Mouse (Mus musculus) adrenal gland, postnatal 25 days (tissue): ENCODE results near the gene Acacb. TPM values are rescaled to one million over a fixed set of nuclear protein-coding genes. Genes with fewer than 3 reads are reported as not detected.

ENCODE experiments used
- DNase-seq: peaks from one replicate; pipeline ENCODE4 v3.0.0; 2021; ENCODE audit warnings: mixed read lengths
- long read RNA-seq: library from polyadenylated mRNA; stranded (forward); transcript quantifications from one replicate; pipeline ENCODE4 v2.0.0, GENCODE M21; 2021
- total RNA-seq: library from RNA; stranded (reverse); gene quantifications from 2 replicates; pipeline ENCODE4 v1.2.3, GENCODE M21; 2021

Gene Acacb
- total RNA-seq, result 99.4 and 114 TPM in 2 replicates
- long read RNA-seq, partial matches to known transcripts, result 64 of 71 reads
- long read RNA-seq, other reads (novel, unspliced or antisense), result 7 of 71 reads

- DNase-seq, result no peak
Measured at GRCm38 (mm10) chr5:114146028-114146888, at the start of gene Acacb. TSS of gene Acacb (plus strand) at chr5:114146535.

- DNase-seq, result peak; percentile 90
Measured at GRCm38 (mm10) chr5:114099709-114100389, 46.5 kb upstream of the Acacb start.

- no peak for DNase-seq
Measured at GRCm38 (mm10) chr5:114100390-114101099, 45.8 kb upstream of the Acacb start.

- no peak for DNase-seq
Measured at GRCm38 (mm10) chr5:114101873-114102272, 44.5 kb upstream of the Acacb start.

- no peak for DNase-seq
Measured at GRCm38 (mm10) chr5:114102807-114103206, 43.5 kb upstream of the Acacb start.

- peak; percentile 34 for DNase-seq
Measured at GRCm38 (mm10) chr5:114106391-114106935, 39.9 kb upstream of the Acacb start.

GRCm38 (mm10) chr5:114113334-114113733 is 33.0 kb upstream of the Acacb start:
- no peak for DNase-seq

- DNase-seq, result no peak
Measured at GRCm38 (mm10) chr5:114115030-114115429, 31.3 kb upstream of the Acacb start.

GRCm38 (mm10) chr5:114116586-114116985 is 29.7 kb upstream of the Acacb start:
- no peak for DNase-seq

GRCm38 (mm10) chr5:114119806-114120205 is 26.5 kb upstream of the Acacb start:
- DNase-seq, result no peak

- DNase-seq, result no peak
Measured at GRCm38 (mm10) chr5:114126008-114126407, 20.3 kb upstream of the Acacb start.

- no peak for DNase-seq
Measured at GRCm38 (mm10) chr5:114126499-114127244, 19.7 kb upstream of the Acacb start.

GRCm38 (mm10) chr5:114127374-114128349 is 18.7 kb upstream of the Acacb start, which contains the start of gene Alkbh2:
TSS of gene Alkbh2 (minus strand) at chr5:114128218.
- peak; percentile 90 for DNase-seq

- no peak for DNase-seq
Measured at GRCm38 (mm10) chr5:114129550-114130210, 16.7 kb upstream of the Acacb start.

GRCm38 (mm10) chr5:114130211-114130605 is 16.1 kb upstream of the Acacb start, which contains the start of gene Ung:
TSS of gene Ung (plus strand) at chr5:114130386.
- DNase-seq, result peak; percentile 47

- peak; percentile 94 for DNase-seq
Measured at GRCm38 (mm10) chr5:114130698-114131520, 15.4 kb upstream of the Acacb start.

- DNase-seq, result peak; percentile 59
Measured at GRCm38 (mm10) chr5:114131521-114131840, 14.9 kb upstream of the Acacb start.

GRCm38 (mm10) chr5:114132841-114133240 is 13.5 kb upstream of the Acacb start:
- DNase-seq, result no peak

GRCm38 (mm10) chr5:114134091-114134534 is 12.2 kb upstream of the Acacb start:
- peak; percentile 83 for DNase-seq
